Mouse (Mus musculus) 416B (cell line): ENCODE measurements around the gene Cntnap2.
"Not testable (repeated sequence)": the region's sequence is repeated elsewhere in the genome, so short reads cannot be mapped to it uniquely, and the experiment has no call there.

Experiments
- DNase-seq: peaks from one replicate; pipeline ENCODE4 v3.0.0; 2011; ENCODE audit warnings: low read depth

Gene Cntnap2

DNA sequence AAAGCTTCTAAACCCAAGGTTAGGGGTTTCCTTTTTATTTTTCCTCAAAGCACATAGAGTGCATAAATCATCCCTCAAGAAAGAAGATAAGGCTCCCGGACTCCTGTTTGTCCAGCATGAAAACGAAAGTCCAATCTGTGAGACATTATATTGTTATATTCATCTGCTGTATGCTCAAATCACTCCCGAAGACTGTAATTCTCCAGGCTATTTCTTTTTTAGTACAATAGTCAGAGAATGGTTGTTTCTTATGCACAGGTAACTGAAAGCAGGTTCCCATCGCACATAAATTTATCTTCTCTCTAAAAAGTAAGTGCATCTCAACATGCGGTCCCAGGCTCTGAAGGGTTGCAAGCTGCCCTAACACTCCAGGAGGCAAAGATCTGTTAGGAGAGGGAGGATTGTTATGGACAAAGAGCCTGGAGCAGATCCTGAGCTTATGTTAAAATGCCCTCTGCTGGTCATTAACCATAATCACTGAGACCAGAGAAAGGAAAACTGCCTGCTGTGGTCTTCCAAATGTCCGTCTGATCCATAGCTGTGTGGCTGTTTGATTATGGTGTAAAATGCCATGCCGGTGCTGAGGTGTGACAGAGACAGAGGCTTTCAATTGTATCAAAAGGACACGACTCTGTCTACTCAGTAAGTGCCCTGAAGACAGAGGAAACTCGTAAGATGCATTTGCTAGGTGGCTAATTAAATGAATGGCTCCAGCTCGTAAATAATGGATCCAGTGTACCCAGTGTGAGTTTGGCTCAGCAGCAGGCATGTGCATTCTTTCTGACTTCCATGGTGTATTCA is 2116.4 kb downstream of the Cntnap2 start:
- DNase-seq = peak; percentile 40

DNA sequence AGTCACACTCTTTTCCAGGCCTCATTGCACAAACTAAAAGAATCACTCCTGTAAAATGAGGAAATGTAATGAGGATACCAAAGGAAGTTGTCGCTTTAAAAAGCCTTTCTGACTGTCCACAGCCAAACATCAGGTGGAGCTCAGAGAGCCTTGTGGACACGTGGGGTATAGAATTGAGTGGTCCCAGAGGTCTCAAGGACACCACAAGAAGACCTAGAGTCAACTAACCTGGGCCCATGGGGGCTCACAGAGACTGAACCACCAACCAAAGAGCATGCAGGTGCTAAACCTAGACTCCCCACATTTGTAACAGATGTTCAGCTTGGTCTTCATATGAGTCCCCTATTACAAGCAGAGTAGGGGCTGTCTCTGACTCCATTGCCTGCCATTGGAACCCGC is 2117.0 kb downstream of the Cntnap2 start:
- not testable (repeated sequence) for DNase-seq

DNA sequence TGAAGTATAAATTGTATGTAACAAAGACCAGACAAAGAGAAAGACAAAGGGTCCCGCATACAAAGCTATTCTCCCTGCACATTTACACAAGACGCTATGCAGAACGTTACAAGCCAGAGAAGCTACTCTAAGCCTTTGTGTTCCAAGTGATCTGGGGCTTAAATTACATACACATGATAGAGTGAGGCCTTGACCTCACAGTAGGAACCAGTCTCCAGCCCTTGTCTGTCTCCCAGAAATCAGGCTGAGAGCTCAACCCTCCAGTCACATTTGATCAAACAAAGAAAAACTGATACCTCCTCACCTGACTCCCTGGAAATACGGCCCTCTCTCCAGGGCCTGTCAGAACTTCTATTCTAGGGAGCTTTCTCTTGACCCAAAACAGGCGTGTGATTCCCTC is 2122.2 kb downstream of the Cntnap2 start:
- not testable (repeated sequence) for DNase-seq

DNA sequence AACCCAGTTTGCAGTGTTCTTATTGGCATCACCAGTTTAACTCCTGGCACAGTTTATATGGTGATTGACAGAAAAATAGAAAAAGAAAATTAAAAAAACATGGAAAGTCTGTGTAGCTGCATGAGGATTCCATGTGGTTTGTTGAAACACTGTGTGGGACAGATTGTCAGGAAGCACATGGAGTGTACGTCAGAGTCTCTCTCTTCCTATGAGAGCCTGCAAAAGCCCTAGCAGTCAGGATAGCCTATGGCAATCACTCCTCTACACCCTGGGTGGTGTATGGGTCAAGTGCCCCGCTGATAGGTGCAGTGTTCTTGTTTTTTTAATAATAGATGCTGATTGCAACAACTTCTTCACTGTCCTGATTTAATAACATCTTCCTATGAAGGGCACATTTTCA is 2123.1 kb downstream of the Cntnap2 start:
- DNase-seq = no peak

DNA sequence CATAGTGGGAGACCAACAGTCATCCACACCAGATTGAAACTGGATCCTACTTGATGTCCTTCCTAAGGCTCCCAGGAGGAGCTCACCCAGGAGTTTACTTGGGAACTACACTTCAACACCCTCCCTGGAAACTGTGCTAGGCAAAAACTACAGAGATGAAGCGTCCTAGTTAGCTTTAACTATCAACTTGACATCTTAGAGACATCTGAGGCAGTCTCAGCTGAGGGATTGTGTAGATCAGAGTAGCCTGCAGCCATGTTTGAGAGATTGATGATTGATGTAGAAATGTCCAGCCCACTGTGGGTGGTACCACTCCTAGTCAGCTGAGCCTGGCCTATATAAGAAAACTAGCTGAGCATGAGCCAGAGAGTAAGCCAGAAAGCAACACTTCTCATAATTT is 2123.6 kb downstream of the Cntnap2 start:
- DNase-seq = no peak

DNA sequence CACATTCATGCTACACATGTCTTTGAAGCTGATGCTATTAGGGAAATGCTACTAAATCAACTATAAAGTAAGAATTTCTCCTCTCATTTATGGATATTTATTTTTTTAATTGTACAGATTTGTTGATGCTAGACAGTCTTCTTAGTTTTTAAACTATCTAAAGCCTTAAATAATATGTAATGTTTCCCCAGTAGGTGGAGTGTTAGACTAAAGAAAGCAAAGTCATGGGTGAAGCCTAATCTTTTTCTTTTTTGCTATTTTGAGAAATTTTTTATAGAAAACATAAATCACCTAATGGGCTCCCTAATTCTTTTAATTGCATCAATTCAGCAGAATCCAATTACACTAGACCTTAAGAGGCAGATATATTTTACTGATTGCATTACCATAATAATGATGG is 2124.7 kb downstream of the Cntnap2 start:
- not testable (repeated sequence) for DNase-seq

DNA sequence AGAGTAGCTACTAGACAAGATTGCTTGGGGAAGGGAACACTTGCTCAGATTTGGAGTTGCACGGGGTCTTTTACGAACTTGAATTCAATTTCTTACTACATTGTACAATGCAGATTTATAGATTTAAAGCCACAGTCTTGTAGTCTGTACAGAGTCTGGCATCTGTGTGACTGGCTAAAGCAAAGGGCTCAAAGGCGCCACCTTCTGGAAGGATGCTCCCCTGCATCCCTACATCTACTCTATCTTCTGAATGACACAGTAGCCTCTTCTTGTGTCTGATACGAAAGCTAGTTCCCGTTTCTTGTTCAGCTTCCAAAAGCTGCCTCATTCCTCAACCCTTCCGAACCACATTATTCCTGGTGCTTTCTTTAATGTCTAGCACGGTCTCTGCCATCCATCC is 2129.0 kb downstream of the Cntnap2 start:
- peak; percentile 75 for DNase-seq

DNA sequence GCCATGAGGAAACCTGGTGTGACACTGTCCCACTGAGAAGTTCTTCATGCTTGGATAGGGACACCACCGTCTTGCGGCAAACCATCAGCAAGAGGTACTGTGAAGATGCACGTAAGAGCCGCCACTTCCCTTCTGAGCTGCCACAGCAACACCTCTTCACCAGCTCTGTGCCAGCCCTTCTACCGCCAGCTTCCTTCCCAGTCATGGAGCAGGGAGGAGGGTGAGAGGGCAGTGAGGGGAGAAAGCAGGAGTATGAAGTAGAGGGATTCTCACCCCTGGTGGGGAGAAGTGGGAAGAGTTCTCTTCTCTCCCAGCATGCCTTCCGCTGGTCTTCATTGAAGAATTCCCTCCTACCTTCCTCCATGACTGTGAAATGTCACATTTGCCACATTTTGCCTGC is 2129.4 kb downstream of the Cntnap2 start:
- DNase-seq = not testable (repeated sequence)

DNA sequence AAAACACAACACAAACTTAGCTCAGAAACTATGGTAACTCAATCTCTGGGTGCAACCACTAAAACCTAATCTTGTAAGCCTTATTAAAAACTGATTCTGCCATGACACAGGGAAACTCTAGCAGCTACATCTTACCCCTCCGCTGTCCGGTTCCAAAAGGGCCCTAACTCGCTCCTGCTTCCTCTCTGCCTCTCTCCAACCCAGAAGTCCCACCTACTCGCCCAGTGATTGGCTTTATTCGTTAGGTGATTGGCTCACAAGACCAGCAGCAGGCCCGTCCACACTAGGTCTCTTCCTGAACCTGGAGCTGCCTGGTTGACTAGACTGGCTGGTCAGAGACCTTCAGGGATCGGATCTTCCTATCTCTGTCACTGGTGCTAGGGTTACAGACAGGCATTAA is 2131.1 kb downstream of the Cntnap2 start:
- DNase-seq = no peak

DNA sequence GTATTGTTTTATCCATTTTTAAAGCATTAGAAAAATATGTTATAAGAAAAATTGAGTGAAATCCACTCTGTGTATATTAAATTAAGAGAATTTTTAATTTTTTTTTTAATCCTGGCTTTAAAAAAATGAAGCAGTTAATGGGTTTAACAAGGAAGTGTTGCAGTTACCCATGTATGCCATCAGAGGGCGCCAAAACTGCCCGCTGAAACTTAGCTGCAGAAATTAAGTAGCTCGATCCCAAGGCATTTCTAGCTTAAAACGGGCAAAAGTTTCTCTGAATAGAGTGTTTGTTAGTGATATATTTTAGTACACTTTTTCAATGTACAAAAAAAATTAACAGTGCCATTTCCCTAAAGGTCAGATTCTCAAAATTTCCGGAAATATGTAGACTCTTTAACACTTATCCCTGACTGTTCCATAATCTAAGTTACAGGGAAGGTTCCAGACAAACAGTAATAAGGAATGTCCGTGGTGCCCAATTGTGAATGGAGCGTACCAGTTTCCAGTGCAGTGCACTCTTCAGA is 2132.2 kb downstream of the Cntnap2 start:
- peak; percentile 74 for DNase-seq

DNA sequence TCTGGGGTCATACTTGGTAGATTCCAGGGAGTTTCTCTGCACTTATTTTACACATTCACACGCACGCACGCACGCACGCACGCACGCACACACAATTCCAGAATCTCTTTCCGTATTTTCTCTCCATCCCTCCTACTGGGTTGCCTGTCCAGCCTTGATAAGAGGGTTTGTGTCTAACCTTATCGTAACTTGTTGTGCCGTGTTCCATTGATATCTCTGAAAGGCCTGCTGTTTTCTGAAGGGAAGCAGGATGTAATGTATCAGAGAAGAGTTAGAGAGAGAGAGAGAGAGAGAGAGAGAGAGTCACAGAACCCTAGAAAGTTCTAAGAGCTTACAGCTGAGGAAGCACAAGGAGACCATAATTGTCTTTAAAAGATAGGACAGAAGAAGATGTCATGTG is 2132.8 kb downstream of the Cntnap2 start:
- peak; percentile 5 for DNase-seq

DNA sequence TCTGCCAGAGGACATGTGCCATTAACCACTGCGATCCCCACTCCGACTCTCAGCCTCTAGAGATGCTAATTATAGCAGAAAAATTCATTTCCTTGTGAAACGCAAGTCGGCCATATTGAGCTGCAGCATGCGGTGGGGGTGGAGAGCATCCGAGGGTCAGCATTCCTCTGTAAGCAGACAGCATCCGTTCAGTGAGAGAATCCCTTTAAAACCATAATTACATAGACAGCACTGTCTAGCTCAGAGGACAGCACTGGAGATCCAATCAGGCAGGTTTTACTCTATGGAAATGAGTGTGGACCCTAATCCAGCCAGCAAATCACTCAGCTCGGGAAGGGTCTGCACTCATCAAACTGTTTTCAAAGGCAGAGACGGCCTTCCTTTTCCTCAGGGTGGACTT is 2133.3 kb downstream of the Cntnap2 start:
- DNase-seq = no peak

DNA sequence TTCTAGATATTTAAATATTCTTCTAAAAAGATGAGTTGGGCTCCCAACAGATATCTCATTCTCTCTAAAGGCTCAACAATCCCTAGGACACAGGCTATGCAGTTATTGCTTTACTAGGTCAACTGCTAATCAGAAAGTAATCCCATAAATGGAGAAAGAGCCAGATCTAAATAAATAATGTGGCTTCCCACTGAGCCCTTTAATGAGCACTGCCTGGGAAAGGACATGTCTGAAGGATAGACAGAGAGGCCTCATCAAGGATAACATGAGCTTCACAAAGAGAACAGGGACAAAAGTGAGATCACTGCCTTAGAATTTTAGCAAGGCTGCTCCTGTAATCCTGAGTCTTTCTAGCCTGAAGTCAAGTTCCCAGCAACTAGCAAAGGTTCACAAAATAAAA is 2138.4 kb downstream of the Cntnap2 start:
- DNase-seq = no peak

DNA sequence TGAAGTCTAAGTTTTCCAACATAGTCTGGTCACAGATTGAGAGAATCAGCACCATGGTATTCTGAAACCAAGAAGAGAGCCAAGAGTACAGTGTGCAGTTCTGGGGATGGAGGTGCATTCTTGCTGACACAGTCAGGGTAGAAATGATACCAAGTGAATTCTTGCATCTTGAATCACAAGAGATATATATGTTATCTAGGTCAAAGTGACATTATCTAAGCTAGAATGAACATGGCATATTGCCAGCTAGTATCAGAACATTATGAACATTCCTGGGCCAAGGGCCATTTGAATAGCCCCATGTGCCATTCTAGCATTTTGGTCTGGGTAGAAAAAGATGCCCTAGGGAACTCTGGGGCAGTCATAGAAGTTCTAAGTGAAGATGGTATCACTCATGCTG is 2141.5 kb downstream of the Cntnap2 start:
- DNase-seq = no peak

DNA sequence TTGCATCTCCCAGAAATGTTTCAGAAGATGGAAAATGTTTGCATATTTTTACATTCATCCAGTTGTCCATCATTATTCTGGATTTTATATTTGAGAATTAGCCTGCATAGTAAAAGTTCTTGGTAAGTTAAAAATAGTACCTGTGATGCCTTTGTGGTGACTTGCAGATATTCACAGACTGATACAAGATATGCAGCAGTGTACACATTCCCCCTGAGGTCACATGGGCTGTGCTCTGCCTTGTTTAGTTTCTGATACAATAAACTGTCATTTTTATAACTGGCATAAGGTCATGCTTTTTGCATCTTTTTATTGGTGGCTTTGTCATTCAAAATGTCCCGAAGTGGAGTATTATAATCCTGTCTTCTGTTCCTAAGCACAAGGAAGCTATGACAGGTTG is 2148.9 kb downstream of the Cntnap2 start:
- no peak for DNase-seq

DNA sequence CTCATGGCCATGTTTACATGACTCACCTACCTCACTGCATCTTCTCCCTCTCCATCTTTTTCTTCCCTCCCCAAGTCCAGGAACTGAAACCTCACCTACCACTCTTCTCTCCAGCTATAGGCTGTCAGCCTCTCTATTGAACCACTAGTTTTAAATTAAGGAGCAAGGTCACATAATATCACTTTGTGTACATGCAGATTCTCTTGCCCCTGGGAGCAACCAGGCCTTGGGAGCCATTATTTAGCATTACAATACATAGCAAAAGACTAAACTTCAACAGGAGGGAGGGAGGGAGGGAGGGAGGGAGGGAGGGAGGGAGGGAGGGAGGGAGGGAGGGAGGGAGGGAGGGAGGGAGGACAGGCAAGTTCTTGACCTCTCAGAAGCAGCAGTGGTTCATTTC is 2155.6 kb downstream of the Cntnap2 start:
- no peak for DNase-seq

DNA sequence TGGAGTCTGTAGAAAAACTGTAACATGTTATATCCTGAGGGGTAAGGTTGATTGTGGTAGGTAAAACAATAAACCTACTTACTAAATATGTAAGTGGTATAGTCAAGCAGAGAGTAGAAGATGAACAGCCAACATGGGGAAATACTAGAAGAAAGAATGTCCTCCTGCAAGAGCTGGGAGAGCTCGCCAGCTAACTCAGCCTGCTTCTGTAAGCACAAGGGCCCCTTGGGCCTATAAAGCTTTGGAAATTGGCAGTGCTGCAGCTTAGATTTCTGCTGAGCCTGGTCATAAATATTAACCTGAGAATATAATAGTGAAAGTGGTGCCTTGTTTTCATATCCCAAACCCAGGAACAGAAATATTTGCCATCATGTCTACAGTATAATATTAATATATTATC is 2164.4 kb downstream of the Cntnap2 start:
- DNase-seq = not testable (repeated sequence)

DNA sequence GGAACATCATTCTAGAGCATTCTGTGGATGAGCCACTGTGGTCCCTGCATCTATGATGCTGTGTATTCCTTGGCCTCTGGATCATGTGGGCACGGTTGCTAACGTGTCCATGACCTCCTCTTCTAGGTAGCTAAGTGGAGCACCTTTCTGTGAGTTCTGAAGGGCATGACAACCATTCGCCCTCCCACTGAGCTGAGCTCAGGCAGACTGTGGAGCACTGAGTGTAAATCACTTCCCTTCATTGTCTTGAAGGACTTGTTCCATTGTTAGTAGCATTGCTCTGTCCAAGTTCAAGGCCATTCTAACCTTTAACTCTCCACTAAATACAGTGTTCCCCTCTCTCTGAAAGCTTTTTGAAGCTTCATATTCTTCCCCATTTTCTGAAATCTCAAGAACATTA is 2166.2 kb downstream of the Cntnap2 start:
- DNase-seq = not testable (repeated sequence)

DNA sequence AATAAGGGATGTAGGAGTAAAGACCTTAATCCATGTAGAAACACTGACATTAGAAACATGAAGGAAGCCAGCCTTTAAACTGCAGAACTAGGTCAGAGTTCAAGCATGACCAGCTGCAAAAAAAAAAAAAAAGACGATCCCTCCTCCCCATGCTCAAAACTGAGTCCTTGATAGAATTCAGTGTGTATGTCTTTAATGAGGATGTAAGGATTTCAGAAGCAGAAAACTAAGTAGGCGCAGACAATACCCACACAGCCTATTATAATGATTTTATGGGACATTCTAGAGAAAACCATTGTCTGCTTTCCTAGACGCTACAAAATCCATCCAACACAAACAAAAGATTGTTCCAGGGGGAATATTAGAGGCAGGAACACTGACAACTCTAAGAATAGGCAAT is 2168.4 kb downstream of the Cntnap2 start:
- no peak for DNase-seq

DNA sequence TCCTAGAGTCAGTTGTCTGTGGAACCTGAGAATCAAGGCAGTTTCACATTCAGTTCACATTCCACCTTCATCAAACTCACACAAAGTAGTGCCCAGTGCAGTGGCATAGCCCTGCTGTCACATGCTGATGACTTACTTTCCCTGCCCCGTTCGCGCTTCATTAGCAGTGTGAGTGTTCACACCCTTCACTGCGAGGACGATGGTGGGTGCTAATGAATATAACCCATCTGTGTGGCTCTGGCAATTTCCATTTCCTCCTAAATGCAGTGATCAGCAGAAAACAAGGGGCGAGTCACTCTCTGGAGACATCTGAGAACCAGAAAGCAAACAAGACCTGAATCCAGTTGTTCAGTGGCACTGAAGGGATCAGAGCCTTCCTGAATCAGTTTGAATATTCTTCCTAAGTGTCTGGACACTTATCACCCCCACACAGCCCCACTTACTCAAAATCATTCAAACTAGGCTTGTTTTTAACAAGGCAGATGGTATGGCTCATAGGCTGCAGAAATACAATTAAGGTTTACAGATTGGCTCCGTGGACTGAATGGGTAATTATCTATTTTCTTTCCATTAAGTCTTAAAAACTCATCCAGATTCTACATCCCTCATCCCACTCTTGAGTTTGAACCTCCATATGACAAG is 2169.6 kb downstream of the Cntnap2 start:
- DNase-seq = no peak

DNA sequence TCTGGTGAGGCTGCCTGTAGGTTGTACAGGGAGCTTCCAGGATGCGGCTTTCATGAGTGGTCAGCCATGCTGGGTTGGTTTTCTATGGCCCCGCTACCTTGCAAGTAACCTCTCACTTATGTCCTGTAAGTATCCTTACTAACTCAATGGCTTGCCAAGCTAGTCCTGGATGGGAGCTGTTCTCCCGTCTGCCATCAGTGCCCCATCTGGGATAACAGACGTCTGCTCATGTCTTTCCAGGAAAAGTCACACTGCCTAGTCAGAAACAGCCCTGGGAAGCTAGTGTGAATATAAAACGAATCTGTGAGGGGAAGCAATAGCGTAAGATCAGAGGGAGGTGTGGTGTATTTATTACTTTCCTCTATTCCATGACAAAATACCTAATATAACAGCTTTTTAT is 2172.4 kb downstream of the Cntnap2 start:
- no peak for DNase-seq

DNA sequence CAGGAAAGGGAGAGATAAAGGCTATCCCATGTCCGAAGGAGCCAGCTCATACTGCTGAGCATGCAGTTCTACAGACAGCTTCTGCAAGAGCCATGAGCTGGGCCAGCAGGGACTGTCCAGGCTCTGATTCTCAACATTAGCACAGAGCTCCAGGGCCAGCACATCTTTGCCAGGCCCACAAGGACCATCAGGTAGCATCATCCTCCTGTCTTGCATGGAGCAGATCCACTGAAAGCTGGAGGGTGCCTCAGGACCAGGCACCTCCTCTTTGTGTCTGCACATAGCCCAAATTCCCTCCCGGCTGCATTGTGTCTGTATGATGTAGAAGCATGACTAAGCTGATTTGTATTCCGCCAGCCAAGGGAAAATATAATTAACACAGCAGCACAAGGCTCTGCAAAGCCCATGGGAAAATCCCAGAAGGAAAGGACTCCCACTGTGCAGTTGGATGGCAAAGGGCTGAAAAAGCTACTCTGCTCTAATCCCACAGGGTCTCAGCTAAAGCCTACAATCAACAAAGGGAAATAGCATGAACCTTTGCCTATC is 2180.3 kb downstream of the Cntnap2 start:
- no peak for DNase-seq

DNA sequence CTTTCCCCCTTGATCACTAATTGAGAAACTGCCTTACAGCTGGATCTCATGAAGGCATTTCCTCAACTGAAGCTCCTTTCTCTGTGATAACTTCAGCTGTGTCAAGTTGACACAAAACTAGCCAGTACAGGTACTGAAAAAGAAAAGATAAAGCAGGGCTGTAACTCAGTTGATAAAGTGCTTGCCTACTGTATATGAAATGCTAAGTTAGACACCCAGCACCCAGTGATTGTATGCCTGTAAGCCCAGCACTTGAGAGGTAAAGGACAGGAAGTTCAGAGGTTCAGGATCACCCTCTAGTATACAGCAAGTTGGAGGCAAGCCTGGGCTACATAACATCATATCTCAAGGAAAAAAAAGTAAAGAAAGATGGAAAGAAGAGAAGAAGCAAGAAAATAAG is 2182.2 kb downstream of the Cntnap2 start:
- DNase-seq = no peak
